Mouse (Mus musculus) G1E (cell line): ENCODE measurements around the gene Ptpn20. TPM values are rescaled to one million over a fixed set of nuclear protein-coding genes. Genes with fewer than 3 reads are reported as not detected.

Source experiments
- ATAC-seq: 2 replicates; pipeline ENCODE4 v1.8.0; 2016; ENCODE audit warnings: mild to moderate bottlenecking; ENCODE audit not compliant: insufficient number of reproducible peaks, poor library complexity, low FRiP score, severe bottlenecking; ENCODE audit errors: extremely low read depth
- DNase-seq: peaks from one replicate; pipeline ENCODE4 v3.0.0; 2012; ENCODE audit warnings: low spot score
- H3K27me3 ChIP-seq: 2 replicates; pipeline ENCODE4 v1.6.1; 2012; ENCODE audit warnings: mild to moderate bottlenecking, low read length, inconsistent platforms; ENCODE audit not compliant: insufficient read depth
- H3K36me3 ChIP-seq: replicated peaks from 2 replicates; pipeline ENCODE3; 2012; ENCODE audit warnings: mild to moderate bottlenecking, inconsistent platforms
- H3K4me1 ChIP-seq: 2 replicates; pipeline ENCODE4 v1.6.1; 2012; ENCODE audit warnings: low read depth, low read length, inconsistent platforms, mixed read lengths; ENCODE audit not compliant: insufficient read depth
- H3K4me3 ChIP-seq: 2 replicates; pipeline ENCODE4 v1.5.1; 2012; ENCODE audit warnings: low read depth, mild to moderate bottlenecking, inconsistent platforms, low read length, moderate library complexity, mixed read lengths
- H3K9me3 ChIP-seq: replicated peaks from 2 replicates; pipeline ENCODE4 v1.6.1; 2012; ENCODE audit warnings: inconsistent platforms
- CTCF ChIP-seq: IDR thresholded peaks from 2 replicates; pipeline ENCODE4 v1.5.1; 2012; ENCODE audit warnings: low read depth, low read length, inconsistent platforms, mixed read lengths
- GATA1 ChIP-seq: IDR thresholded peaks from 2 replicates; pipeline ENCODE4 v1.6.1; 2012; ENCODE audit warnings: borderline replicate concordance, low read length, inconsistent platforms, mixed read lengths
- GATA2 ChIP-seq: IDR thresholded peaks from 2 replicates; pipeline ENCODE4 v1.6.1; 2012; ENCODE audit warnings: low read depth, low read length, inconsistent platforms, borderline replicate concordance
- POLR2AphosphoS5 ChIP-seq: IDR thresholded peaks from 2 replicates; pipeline ENCODE4 v1.6.1; 2012; ENCODE audit warnings: low read depth, low read length, inconsistent platforms; ENCODE audit not compliant: insufficient replicate concordance
- TAL1 ChIP-seq: conservative IDR thresholded peaks from 2 replicates; pipeline ENCODE4 v1.6.1; 2012; ENCODE audit warnings: low read depth, low read length, inconsistent platforms, mixed read lengths
- polyA plus RNA-seq: library from polyadenylated mRNA; stranded (reverse); fragments of >175 nt; gene quantifications from 2 replicates; pipeline ENCODE4 v1.2.3, GENCODE M21; 2012
- total RNA-seq, 2 experiments: library from RNA; stranded (forward) in 1 of 2; stranded (reverse) in 1 of 2; fragments of 200-1000 nt in 1 of 2; fragments of >200 nt in 1 of 2; fragmentation: Nextera tagmentation in 1 of 2; gene quantifications; 2 replicates each; pipeline ENCODE4 v1.2.3; 2014 to 2017

Ptpn20 gene
- total RNA-seq (2014; fragmentation: Nextera tagmentation) = not detected in 2 replicates
- total RNA-seq (2017) = not detected in 2 replicates
- polyA plus RNA-seq = not detected in 2 replicates

DNA sequence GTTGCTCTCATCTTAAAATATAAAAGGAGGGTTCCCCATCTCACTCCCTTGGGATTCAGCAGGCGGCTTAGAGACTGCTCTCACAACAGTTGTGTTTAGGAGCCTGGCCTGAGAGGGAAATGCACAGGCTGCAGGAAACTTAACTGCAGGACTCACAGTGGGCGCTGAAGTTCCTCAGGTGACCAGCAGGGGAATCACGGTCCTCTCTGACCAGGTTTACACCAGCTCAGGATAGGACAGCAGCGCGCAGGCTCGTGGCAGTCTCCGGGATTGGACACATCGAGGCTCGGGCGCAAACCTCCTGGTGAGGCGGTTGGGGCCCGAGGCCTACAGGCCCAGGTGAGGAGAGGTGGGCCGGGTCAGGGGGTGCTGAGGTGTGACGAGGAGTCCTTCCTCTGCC is at the start of gene Ptpn20:
Gene Ptpn20 (plus strand): TSS at position 257 of the 400 bp plus-strand sequence.
- Histone ChIP-seq H3K27me3 (no peaks in the 10 kb centered on the region), H3K36me3 (no peaks in the 10 kb centered on the region), H3K4me3 (no peak within 1 kb of the TSS), H3K4me1 (no peaks in the 10 kb centered on the region), H3K9me3 (peaks cover 19% of the 10 kb centered on the region)
- TF ChIP-seq CTCF = no peak
- no peak for TF ChIP-seq TAL1
- no peak for TF ChIP-seq GATA1
- no peak for TF ChIP-seq POLR2AphosphoS5
- TF ChIP-seq GATA2 = no peak
- no peak for ATAC-seq
- no peak for DNase-seq

DNA sequence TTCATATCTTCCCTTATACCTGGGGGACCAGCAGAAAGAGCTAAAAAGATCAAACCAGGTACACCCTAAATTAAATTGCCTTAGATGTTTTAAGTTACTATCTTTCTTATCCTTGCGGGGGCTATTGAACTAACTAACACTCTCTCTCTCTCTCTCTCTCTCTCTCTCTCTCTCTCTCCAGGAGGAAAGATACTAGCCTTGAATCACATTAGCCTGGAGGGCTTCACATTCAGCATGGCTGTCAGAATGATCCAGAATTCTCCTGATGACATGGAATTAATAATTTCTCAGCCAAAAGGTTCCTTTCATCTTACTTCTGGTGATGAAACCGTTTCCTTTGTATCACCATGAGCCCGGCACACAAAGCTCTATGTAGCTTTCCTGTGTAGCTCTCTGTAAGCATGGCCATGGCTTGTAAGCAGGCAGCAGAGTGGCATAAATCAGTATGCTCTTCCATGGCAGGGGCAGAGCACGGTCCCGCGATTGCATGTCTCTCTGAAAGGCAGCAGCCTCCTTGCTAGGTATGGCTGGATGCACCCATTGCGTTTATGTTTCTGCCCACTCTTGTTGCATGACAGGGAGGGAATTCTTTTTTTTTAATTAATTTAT is 49.3 kb upstream of the Ptpn20 start:
- DNase-seq (no peak), ATAC-seq (no peak)
- Histone ChIP-seq H3K4me1 (no peaks in the 10 kb centered on the region), H3K36me3 (no peaks in the 10 kb centered on the region), H3K9me3 (peaks cover 28% of the 10 kb centered on the region), H3K4me3 (no peak overlapping the region), H3K27me3 (no peaks in the 10 kb centered on the region)
- TF ChIP-seq TAL1 (no peak), GATA1 (no peak), CTCF (no peak), GATA2 (no peak), POLR2AphosphoS5 (no peak)

DNA sequence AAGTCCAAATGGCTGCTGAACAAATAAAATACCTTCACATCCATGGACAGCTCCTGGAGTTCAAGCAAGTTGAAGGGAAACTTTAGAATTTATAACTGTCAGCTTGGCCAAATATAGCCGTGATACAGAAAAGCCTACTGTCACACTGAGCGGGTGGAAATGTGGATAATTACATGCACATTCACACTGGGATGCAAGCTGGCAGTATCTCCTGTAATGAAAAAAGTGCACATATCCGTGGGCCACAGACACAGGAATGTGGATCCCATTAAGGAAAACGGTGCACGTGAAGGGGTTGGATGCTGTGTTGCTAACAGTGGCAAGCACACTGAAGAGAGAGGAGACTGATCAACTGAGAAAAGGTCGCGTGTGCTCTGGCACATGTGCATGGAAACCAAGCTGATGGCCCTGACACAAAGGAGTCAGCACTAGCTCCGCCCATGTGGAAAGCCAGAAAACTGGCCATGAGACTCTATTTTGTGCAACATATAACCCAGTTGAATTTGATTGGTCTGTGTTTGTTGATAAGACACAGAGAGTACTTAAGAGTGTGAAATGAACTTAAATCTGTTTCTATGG is 43.4 kb upstream of the Ptpn20 start:
- no peak for ATAC-seq
- Histone ChIP-seq H3K4me1 (no peaks in the 10 kb centered on the region), H3K36me3 (no peaks in the 10 kb centered on the region), H3K4me3 (no peak overlapping the region), H3K9me3 (peaks cover 24% of the 10 kb centered on the region), H3K27me3 (no peaks in the 10 kb centered on the region)
- DNase-seq = no peak
- TF ChIP-seq TAL1 (no peak), GATA2 (no peak), GATA1 (no peak), POLR2AphosphoS5 (no peak), CTCF (no peak)

DNA sequence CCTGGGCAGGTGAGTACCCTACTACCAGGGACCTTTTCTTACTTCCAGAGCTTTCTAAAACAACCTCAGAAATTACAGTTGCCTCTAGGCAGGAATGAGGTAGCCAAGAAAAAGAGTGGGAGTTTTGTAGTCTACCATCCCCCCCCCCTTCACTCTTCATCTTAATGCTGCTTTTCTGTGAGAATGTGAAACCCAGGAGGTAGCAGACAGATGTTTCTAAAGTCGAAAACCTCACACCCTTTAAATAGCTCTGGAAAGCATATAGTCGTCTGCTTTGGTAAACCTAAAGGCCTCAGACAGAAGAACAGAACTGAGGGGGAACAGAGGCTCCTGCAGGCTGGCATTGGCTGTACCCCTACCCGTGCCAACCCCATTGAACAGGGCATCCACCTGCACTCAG is 40.4 kb upstream of the Ptpn20 start:
- Histone ChIP-seq H3K4me1 (no peaks in the 10 kb centered on the region), H3K9me3 (peaks cover 31% of the 10 kb centered on the region), H3K4me3 (no peak overlapping the region), H3K27me3 (no peaks in the 10 kb centered on the region), H3K36me3 (no peaks in the 10 kb centered on the region)
- ATAC-seq (no peak), DNase-seq (no peak)
- no peak for TF ChIP-seq GATA2
- TF ChIP-seq GATA1 = no peak
- no peak for TF ChIP-seq TAL1
- TF ChIP-seq CTCF = no peak
- TF ChIP-seq POLR2AphosphoS5 = no peak

GRCm38 (mm10) chr14:33549856-33550255 is 39.2 kb upstream of the Ptpn20 start:
- Histone ChIP-seq H3K27me3 (no peaks in the 10 kb centered on the region), H3K4me3 (no peak overlapping the region), H3K36me3 (no peaks in the 10 kb centered on the region), H3K9me3 (peaks cover 27% of the 10 kb centered on the region), H3K4me1 (no peaks in the 10 kb centered on the region)
- TF ChIP-seq GATA2 (no peak), GATA1 (no peak)
- DNase-seq (no peak), ATAC-seq (no peak)

GRCm38 (mm10) chr14:33570737-33571136 is 18.3 kb upstream of the Ptpn20 start:
- DNase-seq = no peak
- no peaks in the 10 kb centered on the region for H3K36me3 ChIP-seq
- H3K4me3 ChIP-seq = no peak overlapping the region
- ATAC-seq = no peak
- TF ChIP-seq GATA2 (no peak), TAL1 (no peak), POLR2AphosphoS5 (no peak), GATA1 (no peak), CTCF (no peak)
- H3K27me3 ChIP-seq = no peaks in the 10 kb centered on the region
- H3K9me3 ChIP-seq = peaks cover 28% of the 10 kb centered on the region
- H3K4me1 ChIP-seq = no peaks in the 10 kb centered on the region
